Mouse (Mus musculus) kidney, adult 2 months (tissue): ENCODE data around the gene Sat2. TPM values are rescaled to one million over a fixed set of nuclear protein-coding genes. Genes with fewer than 3 reads are reported as not detected.
"Not testable (repeated sequence)": the region's sequence is repeated elsewhere in the genome, so short reads cannot be mapped to it uniquely, and the experiment has no call there.

Experiments used
- DNase-seq: peaks from one replicate; pipeline ENCODE4 v3.0.0; 2021
- H3K27ac ChIP-seq: fragments of 200-500 bp; 2 replicates; pipeline ENCODE4 v1.5.1; 2012; ENCODE audit warnings: low read depth, low read length, control low read depth, inconsistent platforms; ENCODE audit not compliant: insufficient read depth
- H3K27me3 ChIP-seq: fragments of 200-500 bp; replicated peaks from 2 replicates; pipeline ENCODE4 v1.6.1; 2012; ENCODE audit warnings: mild to moderate bottlenecking, moderate library complexity, low read length, inconsistent platforms; ENCODE audit not compliant: control insufficient read depth, insufficient read depth
- H3K36me3 ChIP-seq: fragments of 200-500 bp; 2 replicates; pipeline ENCODE4 v1.6.1; 2012; ENCODE audit warnings: mild to moderate bottlenecking, moderate library complexity, low read length, inconsistent platforms; ENCODE audit not compliant: control insufficient read depth, insufficient read depth
- H3K4me1 ChIP-seq: fragments of 200-500 bp; 2 replicates; pipeline ENCODE4 v1.6.1; 2011; ENCODE audit warnings: low read length; ENCODE audit not compliant: control insufficient read depth, insufficient read depth
- H3K4me3 ChIP-seq: fragments of 200-500 bp; 2 replicates; pipeline ENCODE4 v1.5.1; 2011; ENCODE audit warnings: mild to moderate bottlenecking, low read depth, low read length, control low read depth; ENCODE audit not compliant: insufficient read depth
- CTCF ChIP-seq: fragments of 200-500 bp; conservative IDR thresholded peaks from 2 replicates; pipeline ENCODE4 v1.5.1; 2011; ENCODE audit warnings: low read depth, mild to moderate bottlenecking, control low read depth, low read length, moderate library complexity, mixed read lengths; ENCODE audit not compliant: insufficient read depth, insufficient read length
- POLR2A ChIP-seq: fragments of 200-500 bp; IDR thresholded peaks from one replicate; pipeline ENCODE4 v1.6.1; 2011; ENCODE audit warnings: low read depth, low read length, control low read depth
- WGBS: fragments of 180-500 bp; shearing (Covaris S2); methylation state at CpG from one replicate; pipeline ENCODE4 v1.1.7; 2018; 5-methylcytosine and 5-hydroxymethylcytosine counted together
- polyA plus RNA-seq: library from polyadenylated mRNA; depleted of rRNA; stranded (reverse); fragments of >200 nt; gene quantifications from 2 replicates; pipeline ENCODE4 v1.2.3, GENCODE M21; 2012

Gene Sat2
- polyA plus RNA-seq, 1 experiment: 18.8 TPM

- TF ChIP-seq CTCF: no peak
- TF ChIP-seq POLR2A: no peak
Observed at GRCm38 (mm10) chr11:69606832-69607231, 15.0 kb upstream of the Sat2 start.

GRCm38 (mm10) chr11:69608525-69608924 lies 13.3 kb upstream of the Sat2 start:
- Histone ChIP-seq H3K4me3 (no peak overlapping the region), H3K27me3 (peaks cover 2% of the 10 kb centered on the region; the same call in 1 of the 2 replicates), H3K27ac (no peak overlapping the region), H3K36me3 (no peaks in the 10 kb centered on the region), H3K4me1 (no peaks in the 10 kb centered on the region)
- WGBS: 89% methylated on average over 3 of the region's 3 CpGs
- no peak for DNase-seq
- TF ChIP-seq POLR2A (no peak), CTCF (no peak)

More at GRCm38 (mm10) chr11:69606832-69607231, 15.0 kb upstream of the Sat2 start:
- H3K36me3 ChIP-seq: no peaks in the 10 kb centered on the region
- WGBS: 77% methylated on average over 2 of the region's 2 CpGs
- DNase-seq: no peak
- H3K4me3 ChIP-seq: no peak overlapping the region
- no peaks in the 10 kb centered on the region for H3K4me1 ChIP-seq
- peaks cover 2% of the 10 kb centered on the region; the same call in 1 of the 2 replicates for H3K27me3 ChIP-seq
- no peak overlapping the region for H3K27ac ChIP-seq

- Histone ChIP-seq H3K36me3 (no peaks in the 10 kb centered on the region), H3K4me1 (0 out of 2 replicates have a peak, but pooled peaks cover 2% of the 10 kb centered on the region), H3K27ac (no peak overlapping the region), H3K4me3 (no peak overlapping the region), H3K27me3 (peaks cover 2% of the 10 kb centered on the region; the same call in 1 of the 2 replicates)
- TF ChIP-seq POLR2A: no peak
- TF ChIP-seq CTCF: no peak
- no peak for DNase-seq
- WGBS: 70% methylated on average over 7 of the region's 7 CpGs
Observed at GRCm38 (mm10) chr11:69609416-69609815, 12.4 kb upstream of the Sat2 start.

GRCm38 (mm10) chr11:69610899-69611298 lies 10.9 kb upstream of the Sat2 start:
- TF ChIP-seq POLR2A (no peak), CTCF (no peak)
- Histone ChIP-seq H3K4me3 (no peak overlapping the region), H3K36me3 (no peaks in the 10 kb centered on the region), H3K27ac (no peak overlapping the region), H3K27me3 (no peaks in the 10 kb centered on the region), H3K4me1 (0 out of 2 replicates have a peak, but pooled peaks cover 2% of the 10 kb centered on the region)
- DNase-seq: no peak
- 81% methylated on average over 4 of the region's 4 CpGs for WGBS

GRCm38 (mm10) chr11:69613553-69614256 lies 8.1 kb upstream of the Sat2 start:
- no peaks in the 10 kb centered on the region for H3K27me3 ChIP-seq
- no peak overlapping the region for H3K27ac ChIP-seq
- no peak overlapping the region for H3K4me3 ChIP-seq
- H3K36me3 ChIP-seq: no peaks in the 10 kb centered on the region
- TF ChIP-seq CTCF (peak; percentile 87), POLR2A (no peak)
- WGBS: 11% methylated on average over 19 of the region's 19 CpGs
- H3K4me1 ChIP-seq: 0 out of 2 replicates have a peak, but pooled peaks cover 2% of the 10 kb centered on the region
- DNase-seq: peak; percentile 93

- H3K27ac ChIP-seq, H3K36me3 ChIP-seq, DNase-seq, H3K4me1 ChIP-seq, H3K27me3 ChIP-seq, H3K4me3 ChIP-seq: not testable (repeated sequence)
- WGBS: 45% methylated on average over 11 of the region's 11 CpGs
Observed at GRCm38 (mm10) chr11:69614257-69614588, 7.6 kb upstream of the Sat2 start.

GRCm38 (mm10) chr11:69616781-69617180 lies 5.0 kb upstream of the Sat2 start:
- 33% methylated on average over 10 of the region's 10 CpGs for WGBS
- peaks cover 2% of the 10 kb centered on the region; the same call in 1 of the 2 replicates for H3K4me1 ChIP-seq
- no peak overlapping the region for H3K27ac ChIP-seq
- H3K4me3 ChIP-seq: no peak overlapping the region
- DNase-seq: no peak
- H3K27me3 ChIP-seq: no peaks in the 10 kb centered on the region
- TF ChIP-seq CTCF: no peak
- TF ChIP-seq POLR2A: no peak
- H3K36me3 ChIP-seq: no peaks in the 10 kb centered on the region
